Mouse (Mus musculus): Measurements from ENCODE around the gene Gm7879.

Gene Gm7879

DNA sequence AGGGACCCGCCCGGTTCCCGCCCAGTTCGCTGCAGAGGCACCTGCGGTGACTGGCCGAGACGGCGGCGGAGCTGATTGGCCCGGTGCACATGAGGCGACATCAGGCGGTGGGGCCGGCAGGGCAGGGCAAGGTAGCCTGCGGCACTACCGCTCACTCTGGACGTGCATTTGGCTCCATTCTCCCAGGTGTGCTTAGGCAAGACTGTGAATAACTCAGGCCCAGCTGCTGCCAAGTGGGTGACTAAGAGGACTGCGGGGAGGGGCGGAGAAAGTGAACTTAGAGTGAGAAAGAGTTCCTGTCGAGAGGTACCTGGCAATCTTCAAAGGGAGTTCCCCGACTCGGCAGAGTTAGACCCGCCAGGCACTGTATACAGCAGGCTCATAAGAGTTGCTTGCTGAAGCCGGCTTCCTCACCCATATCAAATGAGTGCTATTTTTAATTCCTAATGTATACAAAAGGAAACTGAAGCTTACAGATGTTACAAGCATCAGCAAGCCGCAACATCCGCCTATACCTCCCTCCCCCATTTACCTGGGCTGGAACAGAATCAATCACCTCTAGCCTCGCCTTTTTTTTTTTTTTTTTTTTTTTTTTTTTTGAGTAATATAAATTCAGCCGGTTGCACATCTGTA, 35.3 kb downstream of the Gm7879 start:
- DNase-seq (ENCODE audit: low read depth, low spot score), result peak; percentile 50

DNA sequence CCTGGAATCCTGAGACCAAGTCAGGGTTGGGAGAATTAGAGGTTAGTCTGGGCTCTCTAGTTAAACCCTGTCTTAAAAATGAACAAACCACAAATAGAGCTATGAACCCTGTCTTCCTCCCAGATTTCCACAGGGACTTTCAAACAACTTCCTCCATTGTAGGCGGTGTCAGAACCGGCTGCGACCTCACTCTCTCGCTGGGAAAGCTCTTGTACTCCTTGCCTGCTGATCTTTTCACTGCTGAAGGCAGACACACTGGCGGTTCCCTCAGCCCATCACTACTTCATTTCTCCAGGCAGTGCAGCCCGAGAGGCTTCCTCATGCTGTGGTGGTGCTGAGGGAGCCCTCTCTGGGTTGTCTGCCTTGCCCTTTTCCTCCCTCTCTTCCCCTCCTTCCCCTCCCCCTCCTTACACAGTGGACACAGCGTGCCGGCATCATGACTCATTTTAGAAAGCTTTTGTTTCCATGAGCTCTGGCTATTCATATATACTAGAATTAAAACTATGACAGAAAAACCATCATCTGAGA, 35.9 kb downstream of the Gm7879 start:
- peak; percentile 41 for DNase-seq (ENCODE audit: low read depth, low spot score)

GRCm38 (mm10) chr5:43953241-43953640, 40.3 kb downstream of the Gm7879 start:
- no peak for DNase-seq (ENCODE audit: low read depth, low spot score)

GRCm38 (mm10) chr5:43959884-43960440, 47.0 kb downstream of the Gm7879 start:
- no peak for DNase-seq (ENCODE audit: low read depth, low spot score)

- no peak for DNase-seq (ENCODE audit: low read depth, low spot score)
Measured at GRCm38 (mm10) chr5:43961056-43961455, 48.1 kb downstream of the Gm7879 start.
